Mouse (Mus musculus): Measurements from ENCODE around the gene Inpp5a.

The Inpp5a gene

GRCm38 (mm10) chr7:139388670-139389212, at the start of gene Inpp5a:
Gene Inpp5a (plus strand): TSS chr7:139389109.
- DNase-seq (ENCODE audit: low read depth, low spot score) = peak; percentile 99

GRCm38 (mm10) chr7:139339184-139339583, 49.7 kb upstream of the Inpp5a start:
- DNase-seq (ENCODE audit: low read depth, low spot score) = no peak

GRCm38 (mm10) chr7:139341020-139341660, 47.8 kb upstream of the Inpp5a start:
- no peak for DNase-seq (ENCODE audit: low read depth, low spot score)

- DNase-seq (ENCODE audit: low read depth, low spot score) = no peak
Measured at GRCm38 (mm10) chr7:139342809-139343208, 46.1 kb upstream of the Inpp5a start.

GRCm38 (mm10) chr7:139347051-139347450, 41.9 kb upstream of the Inpp5a start:
- no peak for DNase-seq (ENCODE audit: low read depth, low spot score)

- no peak for DNase-seq (ENCODE audit: low read depth, low spot score)
Measured at GRCm38 (mm10) chr7:139350606-139351005, 38.3 kb upstream of the Inpp5a start.

- no peak for DNase-seq (ENCODE audit: low read depth, low spot score)
Measured at GRCm38 (mm10) chr7:139354370-139355139, 34.4 kb upstream of the Inpp5a start.

- no peak for DNase-seq (ENCODE audit: low read depth, low spot score)
Measured at GRCm38 (mm10) chr7:139357043-139357442, 31.9 kb upstream of the Inpp5a start.

GRCm38 (mm10) chr7:139359906-139360305, 29.0 kb upstream of the Inpp5a start:
- no peak for DNase-seq (ENCODE audit: low read depth, low spot score)

- no peak for DNase-seq (ENCODE audit: low read depth, low spot score)
Measured at GRCm38 (mm10) chr7:139360890-139361559, 27.9 kb upstream of the Inpp5a start.

GRCm38 (mm10) chr7:139361799-139362198, 27.1 kb upstream of the Inpp5a start:
- no peak for DNase-seq (ENCODE audit: low read depth, low spot score)

GRCm38 (mm10) chr7:139362514-139362913, 26.4 kb upstream of the Inpp5a start:
- no peak for DNase-seq (ENCODE audit: low read depth, low spot score)

- DNase-seq (ENCODE audit: low read depth, low spot score) = no peak
Measured at GRCm38 (mm10) chr7:139363281-139364004, 25.5 kb upstream of the Inpp5a start.

GRCm38 (mm10) chr7:139364005-139364557, 24.8 kb upstream of the Inpp5a start:
- DNase-seq (ENCODE audit: low read depth, low spot score) = peak; percentile 80

- DNase-seq (ENCODE audit: low read depth, low spot score) = no peak
Measured at GRCm38 (mm10) chr7:139364936-139365830, 23.7 kb upstream of the Inpp5a start.

- DNase-seq (ENCODE audit: low read depth, low spot score) = no peak
Measured at GRCm38 (mm10) chr7:139366131-139366530, 22.8 kb upstream of the Inpp5a start.

GRCm38 (mm10) chr7:139366549-139366948, 22.4 kb upstream of the Inpp5a start:
- no peak for DNase-seq (ENCODE audit: low read depth, low spot score)

- no peak for DNase-seq (ENCODE audit: low read depth, low spot score)
Measured at GRCm38 (mm10) chr7:139368218-139368617, 20.7 kb upstream of the Inpp5a start.

- DNase-seq (ENCODE audit: low read depth, low spot score) = no peak
Measured at GRCm38 (mm10) chr7:139368722-139369380, 20.1 kb upstream of the Inpp5a start.

All from embryo, embryonic 11.5 days (tissue).